Mouse (Mus musculus): ENCODE measurements at regions not wholly inside any gene's neighbourhood (a gene's known extent, or its start where the extent isn't known, plus 50 kb on each side); places are given as distances from the start of the nearest gene placed in this dataset.
"Not testable (repeated sequence)": the region's sequence is repeated elsewhere in the genome, so short reads cannot be mapped to it uniquely, and the experiment has no call there.

GRCm38 (mm10) chrX:153887285-153887684, 55.3 kb downstream of the Spin2c start:
- H3K9ac ChIP-seq (ENCODE audit: low read depth, low read length), result no peak overlapping the region
- H3K4me2 ChIP-seq (ENCODE audit: low read length), result no peak overlapping the region
- WGBS, result 49% methylated on average over 2 of the region's 2 CpGs
- DNase-seq (ENCODE audit: low spot score) (no peak), ATAC-seq (replicated peaks; ENCODE audit: low FRiP score, low read depth) (no peak)
- no peaks in the 10 kb centered on the region for H3K36me3 ChIP-seq (ENCODE audit: insufficient read depth, low read length)
- TF ChIP-seq CTCF (IDR thresholded peaks at IDR 0.05; ENCODE audit: low read depth), result no peak
- no peak overlapping the region for H3K27ac ChIP-seq
- H3K27me3 ChIP-seq (ENCODE audit: insufficient read depth, low read length), result no peaks in the 10 kb centered on the region
- no peaks in the 10 kb centered on the region for H3K9me3 ChIP-seq (replicated peaks; ENCODE audit: low read length)
- no peak overlapping the region for H3K4me3 ChIP-seq (replicated peaks; ENCODE audit: low read depth, low read length)
- H3K4me1 ChIP-seq (replicated peaks; ENCODE audit: insufficient read depth, low read length), result no peaks in the 10 kb centered on the region

- ATAC-seq (replicated peaks; ENCODE audit: low FRiP score, low read depth) (no peak), DNase-seq (ENCODE audit: low spot score) (no peak)
- no peaks in the 10 kb centered on the region for H3K27me3 ChIP-seq (ENCODE audit: insufficient read depth, low read length)
- 72% methylated on average over 3 of the region's 3 CpGs for WGBS
- TF ChIP-seq CTCF (IDR thresholded peaks at IDR 0.05; ENCODE audit: low read depth), result no peak
- H3K9me3 ChIP-seq (replicated peaks; ENCODE audit: low read length), result no peaks in the 10 kb centered on the region
- H3K4me3 ChIP-seq (replicated peaks; ENCODE audit: low read depth, low read length), result no peak overlapping the region
- H3K9ac ChIP-seq (ENCODE audit: low read depth, low read length), result no peak overlapping the region
- H3K4me1 ChIP-seq (replicated peaks; ENCODE audit: insufficient read depth, low read length), result no peaks in the 10 kb centered on the region
- H3K4me2 ChIP-seq (ENCODE audit: low read length), result no peak overlapping the region
- H3K36me3 ChIP-seq (ENCODE audit: insufficient read depth, low read length), result no peaks in the 10 kb centered on the region
- no peak overlapping the region for H3K27ac ChIP-seq
Observed at GRCm38 (mm10) chrX:153927996-153928395, 84.4 kb downstream of the Samt1 start.

GRCm38 (mm10) chrX:153932586-153932985, 79.9 kb downstream of the Samt1 start:
- Histone ChIP-seq H3K27ac (no peak overlapping the region), H3K4me2 (ENCODE audit: low read length) (no peak overlapping the region), H3K27me3 (ENCODE audit: insufficient read depth, low read length) (no peaks in the 10 kb centered on the region), H3K9me3 (replicated peaks; ENCODE audit: low read length) (no peaks in the 10 kb centered on the region), H3K36me3 (ENCODE audit: insufficient read depth, low read length) (no peaks in the 10 kb centered on the region), H3K4me3 (replicated peaks; ENCODE audit: low read depth, low read length) (no peak overlapping the region), H3K9ac (ENCODE audit: low read depth, low read length) (no peak overlapping the region), H3K4me1 (replicated peaks; ENCODE audit: insufficient read depth, low read length) (no peaks in the 10 kb centered on the region)
- ATAC-seq (replicated peaks; ENCODE audit: low FRiP score, low read depth) (no peak), DNase-seq (ENCODE audit: low spot score) (no peak)
- WGBS, result 63% methylated on average over 2 of the region's 2 CpGs
- peak; percentile 28; the same call in 1 of the 2 replicates for TF ChIP-seq CTCF (IDR thresholded peaks at IDR 0.05; ENCODE audit: low read depth)

GRCm38 (mm10) chrX:153936111-153936510, 76.3 kb downstream of the Samt1 start:
- no peak overlapping the region for H3K27ac ChIP-seq
- no peak overlapping the region for H3K4me3 ChIP-seq (replicated peaks; ENCODE audit: low read depth, low read length)
- H3K4me1 ChIP-seq (replicated peaks; ENCODE audit: insufficient read depth, low read length), result no peaks in the 10 kb centered on the region
- 76% methylated on average over 3 of the region's 3 CpGs for WGBS
- TF ChIP-seq CTCF (IDR thresholded peaks at IDR 0.05; ENCODE audit: low read depth), result no peak
- no peak overlapping the region for H3K4me2 ChIP-seq (ENCODE audit: low read length)
- H3K9ac ChIP-seq (ENCODE audit: low read depth, low read length), result no peak overlapping the region
- no peaks in the 10 kb centered on the region for H3K27me3 ChIP-seq (ENCODE audit: insufficient read depth, low read length)
- no peaks in the 10 kb centered on the region for H3K9me3 ChIP-seq (replicated peaks; ENCODE audit: low read length)
- no peaks in the 10 kb centered on the region for H3K36me3 ChIP-seq (ENCODE audit: insufficient read depth, low read length)
- no peak for DNase-seq (ENCODE audit: low spot score)
- no peak for ATAC-seq (replicated peaks; ENCODE audit: low FRiP score, low read depth)

GRCm38 (mm10) chrX:153937346-153937745, 75.1 kb downstream of the Samt1 start:
- DNase-seq (ENCODE audit: low spot score) (no peak), ATAC-seq (replicated peaks; ENCODE audit: low FRiP score, low read depth) (no peak; the same call in 1 of the 2 replicates)
- H3K4me1 ChIP-seq (replicated peaks; ENCODE audit: insufficient read depth, low read length), result no peaks in the 10 kb centered on the region
- H3K4me3 ChIP-seq (replicated peaks; ENCODE audit: low read depth, low read length), result no peak overlapping the region
- no peak overlapping the region for H3K27ac ChIP-seq
- TF ChIP-seq CTCF (IDR thresholded peaks at IDR 0.05; ENCODE audit: low read depth), result peak; percentile 11; the same call in 1 of the 2 replicates
- no peaks in the 10 kb centered on the region for H3K9me3 ChIP-seq (replicated peaks; ENCODE audit: low read length)
- H3K27me3 ChIP-seq (ENCODE audit: insufficient read depth, low read length), result no peaks in the 10 kb centered on the region
- no peaks in the 10 kb centered on the region for H3K36me3 ChIP-seq (ENCODE audit: insufficient read depth, low read length)
- H3K9ac ChIP-seq (ENCODE audit: low read depth, low read length), result no peak overlapping the region
- no peak overlapping the region for H3K4me2 ChIP-seq (ENCODE audit: low read length)

GRCm38 (mm10) chrX:153940089-153940488, 72.4 kb downstream of the Samt1 start:
- DNase-seq (ENCODE audit: low spot score) (no peak), ATAC-seq (replicated peaks; ENCODE audit: low FRiP score, low read depth) (no peak)
- WGBS, result 87% methylated on average over 7 of the region's 7 CpGs
- Histone ChIP-seq H3K4me3 (replicated peaks; ENCODE audit: low read depth, low read length) (no peak overlapping the region), H3K27me3 (ENCODE audit: insufficient read depth, low read length) (no peaks in the 10 kb centered on the region), H3K36me3 (ENCODE audit: insufficient read depth, low read length) (no peaks in the 10 kb centered on the region), H3K9ac (ENCODE audit: low read depth, low read length) (no peak overlapping the region), H3K9me3 (replicated peaks; ENCODE audit: low read length) (no peaks in the 10 kb centered on the region), H3K4me1 (replicated peaks; ENCODE audit: insufficient read depth, low read length) (no peaks in the 10 kb centered on the region), H3K27ac (no peak overlapping the region), H3K4me2 (ENCODE audit: low read length) (no peak overlapping the region)
- TF ChIP-seq CTCF (IDR thresholded peaks at IDR 0.05; ENCODE audit: low read depth), result no peak

GRCm38 (mm10) chrX:153941130-153941529, 71.3 kb downstream of the Samt1 start:
- not testable (repeated sequence) for H3K9me3 ChIP-seq (replicated peaks; ENCODE audit: low read length); H3K4me2 ChIP-seq (ENCODE audit: low read length); ATAC-seq (replicated peaks; ENCODE audit: low FRiP score, low read depth); H3K4me3 ChIP-seq (replicated peaks; ENCODE audit: low read depth, low read length); H3K9ac ChIP-seq (ENCODE audit: low read depth, low read length); DNase-seq (ENCODE audit: low spot score); H3K27ac ChIP-seq; H3K4me1 ChIP-seq (replicated peaks; ENCODE audit: insufficient read depth, low read length); H3K27me3 ChIP-seq (ENCODE audit: insufficient read depth, low read length); H3K36me3 ChIP-seq (ENCODE audit: insufficient read depth, low read length)
- 73% methylated on average over 3 of the region's 3 CpGs for WGBS

Measured in kidney, postnatal 0 days (tissue).